Mouse (Mus musculus): ENCODE data around the gene Lrrc15.

Gene Lrrc15

DNA sequence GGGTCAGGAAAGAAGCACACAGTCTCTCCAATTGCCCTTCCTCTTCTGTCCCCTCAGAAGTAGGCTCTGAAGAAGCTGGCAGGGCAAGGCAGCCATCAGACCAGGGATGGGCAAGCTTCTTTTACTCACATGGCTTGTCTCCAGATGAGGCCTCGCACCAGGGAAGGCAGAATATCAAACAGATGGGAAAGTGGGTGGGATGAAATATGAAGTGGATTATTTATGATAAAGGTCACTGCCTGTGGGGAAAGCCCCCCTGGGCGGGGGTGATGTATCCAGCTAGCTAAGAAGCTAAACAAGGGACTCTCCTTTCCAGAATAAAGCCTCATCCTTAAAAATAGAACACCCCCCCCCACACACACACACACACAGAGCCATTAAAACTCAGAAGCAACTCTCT, 47.5 kb downstream of the Lrrc15 start:
- DNase-seq, result peak; percentile 31 to 42

DNA sequence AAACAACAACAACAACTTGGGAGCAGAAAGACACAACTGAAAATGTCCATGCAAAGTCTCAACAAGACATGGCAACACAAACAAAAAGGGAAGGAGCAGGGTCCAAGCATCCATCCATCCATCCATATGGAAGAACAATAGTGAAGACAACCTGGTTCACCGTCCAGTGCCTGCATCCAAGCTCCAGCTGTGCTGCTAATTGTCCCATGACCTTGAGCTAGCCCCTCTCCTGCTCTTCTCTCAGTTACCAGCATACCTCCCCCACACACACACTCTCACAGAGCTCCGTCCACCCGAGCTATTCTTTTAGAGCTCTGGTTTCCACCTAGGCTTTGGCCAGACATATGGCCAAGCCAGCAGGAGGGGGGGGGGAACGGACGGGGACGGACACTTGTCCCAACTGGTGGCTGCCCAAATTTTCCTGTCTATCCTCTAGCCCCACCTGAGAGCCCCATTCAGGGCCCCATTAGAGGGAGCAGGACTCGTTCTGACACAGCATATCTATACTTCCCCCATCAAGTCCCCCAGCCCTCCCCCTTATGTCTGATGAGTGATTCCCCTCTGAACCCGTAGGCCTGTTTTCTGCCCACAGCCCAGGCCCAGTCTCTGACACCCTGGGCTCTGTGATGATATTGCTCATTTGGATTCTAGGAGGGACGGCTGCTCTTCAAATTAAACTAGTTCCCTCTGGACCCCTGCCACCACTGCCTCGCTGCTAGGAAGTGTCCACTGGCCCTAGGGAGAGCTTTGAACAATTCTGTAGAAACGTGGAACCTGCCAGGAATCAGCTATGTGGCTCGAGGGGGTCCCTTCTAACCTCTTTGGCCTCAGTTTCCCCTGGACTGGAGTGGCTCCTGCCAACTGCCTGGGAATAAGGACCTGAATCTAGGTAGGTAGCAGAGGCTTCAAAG, 48.2 kb downstream of the Lrrc15 start:
- peak; percentile 62 to 66 for DNase-seq

DNA sequence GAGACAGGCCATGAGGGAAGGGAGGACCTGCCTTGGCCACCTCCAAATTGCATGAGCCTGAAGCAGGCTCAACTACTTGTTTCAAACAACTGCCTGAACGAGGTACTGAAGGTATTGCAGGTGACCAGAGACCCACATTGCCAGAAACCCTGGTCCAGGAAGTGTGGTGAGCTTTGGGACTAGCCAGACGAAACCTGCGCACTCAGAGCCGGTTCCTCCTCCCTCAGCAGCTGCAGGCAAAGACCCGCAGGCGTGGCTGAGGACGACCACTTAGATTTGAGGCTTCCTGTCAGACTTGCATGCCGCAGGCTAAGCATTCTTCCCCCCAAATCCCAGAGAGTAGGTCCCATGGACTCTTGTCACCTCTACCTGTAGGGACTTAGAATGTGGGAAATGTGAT, 49.0 kb downstream of the Lrrc15 start:
- DNase-seq, result no peak

DNA sequence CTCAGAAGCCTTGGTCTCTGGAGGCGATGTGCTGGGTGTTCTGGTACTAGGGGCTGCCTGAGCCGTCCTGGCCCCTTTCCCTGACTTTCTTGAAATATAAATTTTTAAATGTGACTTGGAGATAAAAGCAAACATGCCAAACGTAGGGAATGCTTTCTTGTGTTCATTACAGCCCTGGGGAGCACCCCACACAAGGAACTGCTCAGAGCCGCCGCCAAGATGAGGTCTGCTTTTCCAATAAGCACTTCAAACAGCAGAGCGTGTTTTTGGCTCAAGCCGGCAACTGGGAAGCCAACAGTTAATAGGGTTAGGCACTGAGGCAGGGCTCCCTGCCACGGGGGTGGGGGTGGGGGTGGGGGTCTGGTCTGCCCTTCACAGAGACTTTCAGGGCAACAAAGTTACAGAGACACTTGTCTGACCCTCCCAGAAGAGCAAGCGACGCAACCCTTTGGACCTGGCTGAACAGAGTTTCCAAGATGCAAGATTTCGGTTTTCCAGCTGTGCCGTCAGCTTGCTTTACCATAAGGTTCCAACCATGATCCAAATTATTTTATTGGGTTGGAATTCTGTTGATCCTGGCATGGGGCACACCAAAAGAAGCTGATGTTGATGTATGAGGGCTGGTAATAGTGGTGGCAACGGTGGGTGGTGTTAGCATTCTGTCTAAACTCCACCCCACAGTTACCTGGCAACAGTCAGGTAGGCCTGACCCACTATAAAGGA, 51.0 kb downstream of the Lrrc15 start:
- DNase-seq, result peak; percentile 32 to 53

DNA sequence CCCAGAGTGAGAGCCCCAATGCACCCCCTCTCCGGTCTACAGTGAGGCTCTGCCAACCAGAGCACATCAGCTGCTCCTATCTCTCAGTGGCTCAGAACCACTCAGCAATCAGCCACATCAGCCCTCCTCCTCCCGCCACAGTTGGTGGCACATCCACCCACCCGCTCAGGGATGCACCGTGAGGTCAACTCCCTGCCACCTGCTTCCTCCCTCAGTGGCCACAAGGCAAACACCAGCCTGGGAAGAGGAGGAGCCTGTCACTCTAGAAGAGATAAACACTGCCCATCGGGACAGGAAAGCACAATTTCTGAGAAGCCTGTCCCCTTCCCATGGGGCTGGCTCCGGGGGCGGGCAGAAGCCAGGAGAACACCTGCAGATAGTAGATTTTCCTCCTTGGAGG, 55.7 kb downstream of the Lrrc15 start:
- DNase-seq, result no peak

DNA sequence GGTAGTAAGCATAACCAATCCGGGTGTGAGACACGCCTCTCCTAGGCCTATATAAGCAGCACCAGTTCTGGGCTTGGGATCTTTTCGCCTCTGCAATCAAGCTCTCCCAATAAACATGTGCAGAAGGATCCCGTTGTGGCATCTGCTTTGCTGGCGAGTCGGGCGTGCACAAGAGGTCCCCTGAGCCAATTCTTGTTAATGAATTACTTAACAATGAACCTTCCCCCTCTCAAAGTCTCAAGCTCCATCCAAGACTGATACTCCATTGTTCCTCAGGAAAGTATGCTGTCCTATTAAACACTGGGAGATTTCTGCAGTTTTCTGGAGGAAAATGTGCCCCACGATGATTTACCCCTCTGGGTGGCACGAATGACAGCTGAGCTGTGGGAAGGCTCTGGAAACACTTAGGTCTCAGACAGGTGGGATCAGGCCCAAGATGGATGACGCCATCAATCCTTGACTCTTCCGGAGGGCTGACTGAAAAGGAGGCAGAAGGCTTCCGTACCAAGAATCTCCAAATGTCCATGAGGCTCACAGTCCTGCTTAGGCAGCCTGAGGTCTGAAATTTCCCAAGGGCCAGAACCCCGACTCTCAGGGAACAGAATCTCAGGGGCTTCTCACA, 61.8 kb downstream of the Lrrc15 start:
- DNase-seq, result no peak

Measured in cerebellum, postnatal 10 days (tissue).